Mouse (Mus musculus): ENCODE measurements around the gene Itpr3.

Gene Itpr3

GRCm38 (mm10) chr17:27069071-27069470 is 12.0 kb downstream of the Itpr3 start:
- no peak for DNase-seq (ENCODE audit: extremely low read depth, low read depth, low spot score)

- DNase-seq (ENCODE audit: extremely low read depth, low read depth, low spot score): no peak
These were observed 13.8 kb downstream of the Itpr3 start for GRCm38 (mm10) chr17:27070913-27071312.

GRCm38 (mm10) chr17:27071630-27072029 is 14.5 kb downstream of the Itpr3 start:
- no peak for DNase-seq (ENCODE audit: extremely low read depth, low read depth, low spot score)

GRCm38 (mm10) chr17:27072363-27072762 is 15.3 kb downstream of the Itpr3 start:
- no peak for DNase-seq (ENCODE audit: extremely low read depth, low read depth, low spot score)

GRCm38 (mm10) chr17:27073126-27073525 is 16.0 kb downstream of the Itpr3 start:
- no peak for DNase-seq (ENCODE audit: extremely low read depth, low read depth, low spot score)

- DNase-seq (ENCODE audit: extremely low read depth, low read depth, low spot score): peak; percentile 62
These were observed 16.7 kb downstream of the Itpr3 start for GRCm38 (mm10) chr17:27073778-27074177.

GRCm38 (mm10) chr17:27074236-27074635 is 17.1 kb downstream of the Itpr3 start:
- DNase-seq (ENCODE audit: extremely low read depth, low read depth, low spot score): no peak

- no peak for DNase-seq (ENCODE audit: extremely low read depth, low read depth, low spot score)
These were observed 18.0 kb downstream of the Itpr3 start for GRCm38 (mm10) chr17:27074849-27075745.

- no peak for DNase-seq (ENCODE audit: extremely low read depth, low read depth, low spot score)
These were observed 20.0 kb downstream of the Itpr3 start for GRCm38 (mm10) chr17:27077133-27077532.

GRCm38 (mm10) chr17:27077920-27078319 is 20.8 kb downstream of the Itpr3 start:
- DNase-seq (ENCODE audit: extremely low read depth, low read depth, low spot score): no peak

- no peak for DNase-seq (ENCODE audit: extremely low read depth, low read depth, low spot score)
These were observed 21.4 kb downstream of the Itpr3 start for GRCm38 (mm10) chr17:27078499-27078898.

GRCm38 (mm10) chr17:27081868-27082267 is 24.8 kb downstream of the Itpr3 start:
- no peak for DNase-seq (ENCODE audit: extremely low read depth, low read depth, low spot score)

GRCm38 (mm10) chr17:27082796-27083195 is 25.7 kb downstream of the Itpr3 start:
- DNase-seq (ENCODE audit: extremely low read depth, low read depth, low spot score): no peak

- no peak for DNase-seq (ENCODE audit: extremely low read depth, low read depth, low spot score)
These were observed 26.5 kb downstream of the Itpr3 start for GRCm38 (mm10) chr17:27083601-27084000.

GRCm38 (mm10) chr17:27085676-27086075 is 28.6 kb downstream of the Itpr3 start:
- no peak for DNase-seq (ENCODE audit: extremely low read depth, low read depth, low spot score)

GRCm38 (mm10) chr17:27087426-27087825 is 30.3 kb downstream of the Itpr3 start:
- no peak for DNase-seq (ENCODE audit: extremely low read depth, low read depth, low spot score)

GRCm38 (mm10) chr17:27090068-27090467 is 33.0 kb downstream of the Itpr3 start:
- no peak for DNase-seq (ENCODE audit: extremely low read depth, low read depth, low spot score)

GRCm38 (mm10) chr17:27095690-27096089 is 38.6 kb downstream of the Itpr3 start:
- DNase-seq (ENCODE audit: extremely low read depth, low read depth, low spot score): no peak

- DNase-seq (ENCODE audit: extremely low read depth, low read depth, low spot score): no peak
These were observed 44.6 kb downstream of the Itpr3 start for GRCm38 (mm10) chr17:27101675-27102074.

GRCm38 (mm10) chr17:27105698-27106470 is 48.8 kb downstream of the Itpr3 start:
- DNase-seq (ENCODE audit: extremely low read depth, low read depth, low spot score): no peak

- DNase-seq (ENCODE audit: extremely low read depth, low read depth, low spot score): no peak
These were observed 49.6 kb downstream of the Itpr3 start for GRCm38 (mm10) chr17:27106745-27107144.

- DNase-seq (ENCODE audit: extremely low read depth, low read depth, low spot score): no peak
These were observed 50.8 kb downstream of the Itpr3 start for GRCm38 (mm10) chr17:27107936-27108335.

All from fat pad, adult 2 months (tissue).